ENCODE assay signal across 12 mouse cellular contexts in genomic region chr10:53461070-53461781, GRCm38 (mm10).
DNase-seq lines count a peak whose midpoint lies in the region; ATAC-seq and TF ChIP-seq lines count a peak whose summit lies in the region.
"Had no signal": no experiment of that assay in that cellular context is flagged by ENCODE, and none has a peak within 500 bp of the region (broad histone marks: within the 10 kb centered on the region; RNA-seq: fewer than 3 reads in every experiment).

No protein-coding gene starts in this region.

- peak; percentile 57 for TF ChIP-seq CTCF in midbrain, postnatal 0 days (IDR thresholded peaks at IDR 0.05)

- H3K4me3 ChIP-seq in midbrain, postnatal 0 days (ENCODE audit: low read depth, low read length), result no peak overlapping the region
- H3K4me3 ChIP-seq in midbrain, embryonic 13.5 days (replicated peaks), result no peak overlapping the region
- no peak overlapping the region for H3K4me3 ChIP-seq in limb, embryonic 10.5 days
- H3K4me3 ChIP-seq: embryonic facial prominence, embryonic 13.5 days; neural tube, embryonic 12.5 days had no signal

- H3K4me2 ChIP-seq in midbrain, postnatal 0 days (ENCODE audit: low read depth, low read length, poor library complexity, severe bottlenecking), result no peak overlapping the region
- H3K4me2 ChIP-seq in midbrain, embryonic 13.5 days (replicated peaks), result no peak overlapping the region
- H3K4me2 ChIP-seq: embryonic facial prominence, embryonic 13.5 days; neural tube, embryonic 12.5 days had no signal

- no peaks in the 10 kb centered on the region for H3K36me3 ChIP-seq in midbrain, postnatal 0 days (ENCODE audit: insufficient read depth, low read length)
- H3K36me3 ChIP-seq in midbrain, embryonic 13.5 days, result no peaks in the 10 kb centered on the region
- no peaks in the 10 kb centered on the region for H3K36me3 ChIP-seq in splenic B cell, adult 2 months (ENCODE audit: control insufficient read depth, insufficient read depth, low read length, poor library complexity, severe bottlenecking)
- no peaks in the 10 kb centered on the region for H3K36me3 ChIP-seq in limb, embryonic 10.5 days
- H3K36me3 ChIP-seq: embryonic facial prominence, embryonic 13.5 days; G1E; neural tube, embryonic 12.5 days had no signal

- no peak overlapping the region for H3K9ac ChIP-seq in midbrain, postnatal 0 days (replicated peaks; ENCODE audit: low read length, poor library complexity, severe bottlenecking)
- H3K9ac ChIP-seq in midbrain, embryonic 13.5 days (replicated peaks), result no peak overlapping the region
- H3K9ac ChIP-seq: embryonic facial prominence, embryonic 13.5 days; neural tube, embryonic 12.5 days had no signal

- peaks cover 11% of the 10 kb centered on the region; the same call in 1 of the 2 replicates for H3K4me1 ChIP-seq in midbrain, postnatal 0 days (ENCODE audit: insufficient read depth, low read length)
- H3K4me1 ChIP-seq in midbrain, embryonic 13.5 days (replicated peaks), result peaks cover 15% of the 10 kb centered on the region
- H3K4me1 ChIP-seq in limb, embryonic 10.5 days, result 0 out of 2 replicates have a peak, but pooled peaks cover 7% of the 10 kb centered on the region

- WGBS in midbrain, postnatal 0 days, result 86% methylated on average over 7 of the region's 7 CpGs
- 88% methylated on average over 7 of the region's 7 CpGs for WGBS in midbrain, embryonic 13.5 days
- WGBS in limb, embryonic 10.5 days, result 84% methylated on average over 7 of the region's 7 CpGs

- intact Hi-C loops in heart, postnatal 25 days (cut with DNase I), result loop anchor here (2.0 to 5.0 kb wide), 3 partner anchors 22 to 84 kb away; partner anchors contain the start of gene Cep85l

- H3K27ac ChIP-seq in midbrain, postnatal 0 days (ENCODE audit: low read depth, low read length), result no peak overlapping the region
- no peak overlapping the region for H3K27ac ChIP-seq in midbrain, embryonic 13.5 days
- H3K27ac ChIP-seq in limb, embryonic 10.5 days, result no peak overlapping the region
- H3K27ac ChIP-seq: embryonic facial prominence, embryonic 13.5 days; neural tube, embryonic 12.5 days had no signal

- DNase-seq in heart, adult 11 months, result peak; percentile 85
- no peak for DNase-seq in heart, postnatal 25 days (ENCODE audit: low spot score)
- DNase-seq in midbrain, postnatal 0 days (ENCODE audit: low spot score), result no peak
- DNase-seq in splenic B cell, adult 2 months (ENCODE audit: low read depth, low spot score), result peak; percentile 18
- DNase-seq in limb, embryonic 10.5 days (ENCODE audit: low spot score), result no peak
- no peak for DNase-seq in urinary bladder, postnatal 25 days (ENCODE audit: low spot score)
- DNase-seq: layer of hippocampus, postnatal 36 days had no signal

- ATAC-seq in midbrain, postnatal 0 days (ENCODE audit: low FRiP score), result no peak
- ATAC-seq in midbrain, embryonic 13.5 days, result no peak
- peak; percentile 92 for ATAC-seq in granulocyte monocyte progenitor cell, adult 5-6 weeks (replicated peaks; ENCODE audit: poor library complexity, severe bottlenecking)

- no peaks in the 10 kb centered on the region for H3K27me3 ChIP-seq in midbrain, postnatal 0 days (ENCODE audit: insufficient read depth, low read length)
- H3K27me3 ChIP-seq in midbrain, embryonic 13.5 days, result no peaks in the 10 kb centered on the region
- no peaks in the 10 kb centered on the region for H3K27me3 ChIP-seq in splenic B cell, adult 2 months (ENCODE audit: control insufficient read depth, insufficient read depth, low read length, poor library complexity, severe bottlenecking)
- H3K27me3 ChIP-seq in limb, embryonic 10.5 days (ENCODE audit: low read depth, poor library complexity, severe bottlenecking), result no peaks in the 10 kb centered on the region
- H3K27me3 ChIP-seq: embryonic facial prominence, embryonic 13.5 days; neural tube, embryonic 12.5 days had no signal

- H3K9me3 ChIP-seq in midbrain, postnatal 0 days (ENCODE audit: low read length), result no peaks in the 10 kb centered on the region
- H3K9me3 ChIP-seq in midbrain, embryonic 13.5 days, result no peaks in the 10 kb centered on the region
- no peaks in the 10 kb centered on the region for H3K9me3 ChIP-seq in limb, embryonic 10.5 days (replicated peaks)
- H3K9me3 ChIP-seq: embryonic facial prominence, embryonic 13.5 days; G1E; neural tube, embryonic 12.5 days had no signal

Comparison
In these comparisons a context has a peak if more than half of its experiments do, and no peak if none do; other contexts are left out.
1. DNase-seq: peak in heart, adult 11 months (single experiment) and splenic B cell, adult 2 months (single experiment); none in heart, postnatal 25 days (single experiment), midbrain, postnatal 0 days (single experiment), limb, embryonic 10.5 days (single experiment) and urinary bladder, postnatal 25 days (single experiment).